Mouse (Mus musculus) right cerebral cortex, postnatal 36 days (tissue): ENCODE measurements around the gene Cpxm2.

Experiments used
- DNase-seq, 2 experiments: peaks; one replicate each; pipeline ENCODE4 v3.0.0; 2022; ENCODE audit warnings: low spot score in 2 of 2, mixed read lengths in 1 of 2

The Cpxm2 gene

GRCm38 (mm10) chr7:132154368-132154961, at the start of gene Cpxm2:
Gene Cpxm2, minus strand, starts transcription at chr7:132154739.
- no peak for DNase-seq

- no peak for DNase-seq
Observed at GRCm38 (mm10) chr7:132204073-132204612, 49.6 kb upstream of the Cpxm2 start.

- DNase-seq: no peak
Observed at GRCm38 (mm10) chr7:132199686-132200085, 45.1 kb upstream of the Cpxm2 start.

GRCm38 (mm10) chr7:132198806-132199205, 44.3 kb upstream of the Cpxm2 start:
- DNase-seq: no peak

- no peak for DNase-seq
Observed at GRCm38 (mm10) chr7:132197817-132198475, 43.4 kb upstream of the Cpxm2 start.

GRCm38 (mm10) chr7:132196581-132196980, 42.0 kb upstream of the Cpxm2 start:
- DNase-seq: no peak

- no peak for DNase-seq
Observed at GRCm38 (mm10) chr7:132193606-132194005, 39.1 kb upstream of the Cpxm2 start.

GRCm38 (mm10) chr7:132187456-132187855, 32.9 kb upstream of the Cpxm2 start:
- no peak for DNase-seq

GRCm38 (mm10) chr7:132183892-132184404, 29.4 kb upstream of the Cpxm2 start:
- DNase-seq: no peak

- no peak for DNase-seq
Observed at GRCm38 (mm10) chr7:132181586-132182198, 27.2 kb upstream of the Cpxm2 start.

- DNase-seq: no peak
Observed at GRCm38 (mm10) chr7:132181042-132181441, 26.5 kb upstream of the Cpxm2 start.

- DNase-seq: no peak
Observed at GRCm38 (mm10) chr7:132179049-132179448, 24.5 kb upstream of the Cpxm2 start.

GRCm38 (mm10) chr7:132174787-132175186, 20.2 kb upstream of the Cpxm2 start:
- no peak for DNase-seq

GRCm38 (mm10) chr7:132174296-132174695, 19.8 kb upstream of the Cpxm2 start:
- DNase-seq: no peak

- DNase-seq: peak in 1 of 2 experiments; percentile 38
Observed at GRCm38 (mm10) chr7:132172220-132172619, 17.7 kb upstream of the Cpxm2 start.

GRCm38 (mm10) chr7:132171716-132172115, 17.2 kb upstream of the Cpxm2 start:
- no peak for DNase-seq

- no peak for DNase-seq
Observed at GRCm38 (mm10) chr7:132169419-132170169, 15.1 kb upstream of the Cpxm2 start.

GRCm38 (mm10) chr7:132167239-132167638, 12.7 kb upstream of the Cpxm2 start:
- no peak for DNase-seq

- no peak for DNase-seq
Observed at GRCm38 (mm10) chr7:132162254-132162653, 7.7 kb upstream of the Cpxm2 start.

- DNase-seq: no peak
Observed at GRCm38 (mm10) chr7:132158321-132159025, 3.9 kb upstream of the Cpxm2 start.

- DNase-seq: no peak
Observed at GRCm38 (mm10) chr7:132153725-132154147, 803 bp downstream of the Cpxm2 start.
